Mouse (Mus musculus): Measurements from ENCODE around the gene Fem1b.

GRCm38 (mm10) chr9:62772746-62773145 is 39.0 kb downstream of the Fem1b start:
- TF ChIP-seq CTCF (IDR thresholded peaks at IDR 0.05; ENCODE audit: low read depth, low read length) = no peak
- no peak for TF ChIP-seq TAL1 (conservative IDR thresholded peaks at IDR 0.05; ENCODE audit: low read depth, low read length)
- no peak for TF ChIP-seq GATA1 (IDR thresholded peaks at IDR 0.05; ENCODE audit: borderline replicate concordance, low read length)
- no peak for TF ChIP-seq POLR2AphosphoS5 (IDR thresholded peaks at IDR 0.05; ENCODE audit: insufficient replicate concordance, low read depth, low read length)
- no peak for TF ChIP-seq GATA2 (IDR thresholded peaks at IDR 0.05; ENCODE audit: borderline replicate concordance, low read depth, low read length)

All from G1E (cell line).